In genomic region chr1:39454108-39454782, GRCm38 (mm10) we compare ENCODE assay signal across 10 mouse cellular contexts. TPM values are rescaled to one million over a fixed set of nuclear protein-coding genes. Genes with fewer than 3 reads are reported as not detected.
DNase-seq lines count a peak whose midpoint lies in the region; ATAC-seq and TF ChIP-seq lines count a peak whose summit lies in the region.
"Had no signal": no experiment of that assay in that cellular context is flagged by ENCODE, and none has a peak within 500 bp of the region (broad histone marks: within the 10 kb centered on the region; RNA-seq: fewer than 3 reads in every experiment).

No protein-coding gene starts in this region.

- WGBS in heart, embryonic 14.5 days, result 69% methylated on average over 9 of the region's 9 CpGs

- no peaks in the 10 kb centered on the region for H3K9me3 ChIP-seq in heart, embryonic 14.5 days (ENCODE audit: control insufficient read depth, low read length)

- no peak overlapping the region for H3K4me3 ChIP-seq in heart, embryonic 14.5 days (ENCODE audit: control insufficient read depth in 1 of 2, insufficient read depth in 1 of 2, low read depth in 1 of 2, low read length in 2 of 2)
- H3K4me3 ChIP-seq in brown adipose tissue, adult 24 weeks (ENCODE audit: insufficient read depth, low read depth, low read length), result no peak overlapping the region
- no peak overlapping the region for H3K4me3 ChIP-seq in myocyte

- H3K79me2 ChIP-seq in myocyte (ENCODE audit: control insufficient read depth, insufficient read depth), result peaks cover 7% of the 10 kb centered on the region

- TF ChIP-seq POLR2A in myocyte (IDR thresholded peaks at IDR 0.05; ENCODE audit: insufficient read length, low read depth), result no peak

- no peaks in the 10 kb centered on the region for H3K36me3 ChIP-seq in heart, embryonic 14.5 days (ENCODE audit: control insufficient read depth, insufficient read depth, low read length)
- no peaks in the 10 kb centered on the region for H3K36me3 ChIP-seq in myocyte (ENCODE audit: control insufficient read depth, insufficient read depth)

- H3K4me1 ChIP-seq in heart, embryonic 14.5 days (ENCODE audit: control insufficient read depth in 2 of 2, insufficient read depth in 2 of 2, low read length in 2 of 2), result peaks cover 30 to 59% of the 10 kb centered on the region in 2 experiments
- H3K4me1 ChIP-seq in brown adipose tissue, adult 24 weeks (ENCODE audit: control insufficient read depth, insufficient read depth, insufficient read length, low read length), result peaks cover 24% of the 10 kb centered on the region

- H3ac ChIP-seq in myocyte (ENCODE audit: control insufficient read depth, insufficient read length), result no peak overlapping the region

- H3K27me3 ChIP-seq in heart, embryonic 14.5 days (ENCODE audit: control insufficient read depth, insufficient read depth, low read length), result no peaks in the 10 kb centered on the region
- H3K27me3 ChIP-seq in myocyte (ENCODE audit: control insufficient read depth, insufficient read depth, insufficient read length), result no peaks in the 10 kb centered on the region
- H3K27me3 ChIP-seq: CH12.LX had no signal

- 0 out of 2 replicates have a peak overlapping the region, but pooled peaks have one; percentile 4 for H3K9ac ChIP-seq in heart, embryonic 14.5 days (ENCODE audit: low read length)

- ATAC-seq in heart, embryonic 14.5 days (ENCODE audit: insufficient number of reproducible peaks, insufficient read depth, low FRiP score, low read depth), result no peak
- ATAC-seq: inflammation-experienced regulatory T-cells, adult 6 months had no signal

- no peak for DNase-seq in heart, adult 18-20 months
- peak; percentile 28 for DNase-seq in lung, postnatal 36 days
- DNase-seq in lung, postnatal 14 days, result no peak
- no peak for DNase-seq in urinary bladder, postnatal 36 days (ENCODE audit: low spot score in 2 of 2)

- H3K4me2 ChIP-seq in heart, embryonic 14.5 days (ENCODE audit: low read length), result no peak overlapping the region
- H3K4me2 ChIP-seq in myocyte (ENCODE audit: low read depth), result peak overlapping the region; percentile 69

- peak overlapping the region; percentile 62 to 68 for H3K27ac ChIP-seq in heart, embryonic 14.5 days (replicated peaks in 1 of 2; ENCODE audit: control insufficient read depth in 1 of 2, insufficient read depth in 1 of 2, low read depth in 2 of 2, low read length in 2 of 2)
- peak overlapping the region; percentile 39; the same call in 1 of the 2 replicates for H3K27ac ChIP-seq in brown adipose tissue, adult 24 weeks (replicated peaks; ENCODE audit: low read depth, low read length)
- H3K27ac ChIP-seq: macrophage had no signal

TF ChIP-seq in myocyte, 11 proteins besides CTCF, POLR2A, EP300 and RAD21:
- TF ChIP-seq TCF3 (IDR thresholded peaks at IDR 0.05; ENCODE audit: insufficient read length, low read depth) (no peak), TCF12 (IDR thresholded peaks at IDR 0.05; ENCODE audit: insufficient read depth, poor library complexity, severe bottlenecking) (no peak), MYOG (IDR thresholded peaks at IDR 0.05; ENCODE audit: control insufficient read depth in 1 of 3, insufficient read depth in 1 of 3, insufficient read length in 2 of 3, low read depth in 2 of 3) (no peak), CEBPB (IDR thresholded peaks at IDR 0.05; ENCODE audit: insufficient read depth, poor library complexity, severe bottlenecking) (no peak), SRF (IDR thresholded peaks at IDR 0.05; ENCODE audit: control insufficient read depth, insufficient read length, low read depth) (no peak), E2F4 (IDR thresholded peaks at IDR 0.05; ENCODE audit: insufficient read depth) (no peak), REST (IDR thresholded peaks at IDR 0.05; ENCODE audit: insufficient read depth, insufficient read length) (no peak), USF1 (IDR thresholded peaks at IDR 0.05; ENCODE audit: low read depth) (no peak), MAX (IDR thresholded peaks at IDR 0.05; ENCODE audit: low read depth) (no peak), POLR2AphosphoS2 (IDR thresholded peaks at IDR 0.05; ENCODE audit: insufficient read length, low read depth) (no peak), MYOD1 (IDR thresholded peaks at IDR 0.05; ENCODE audit: control insufficient read depth in 1 of 3, insufficient read length in 2 of 3, low read depth in 2 of 3) (no peak)

RNA-seq across cellular contexts. Expression of gene Tbc1d8, which starts 24.3 kb away (rescaled TPM):
- polyA plus RNA-seq in heart, embryonic 14.5 days (2014; fragmentation: Nextera tagmentation; extraction: Ambion mirVana), result 13.2 and 14.7 TPM in 2 replicates
- 1 to 10 TPM; 4.6 to 6.3 TPM for total RNA-seq in heart, adult 18-20 months (2021)
- 6.7 and 8.5 TPM in 2 replicates for polyA plus RNA-seq in brown adipose tissue, adult 24 weeks (2012; ENCODE audit: insufficient read depth, insufficient read length, missing spikeins)
- 5.8 TPM for polyA plus RNA-seq in myocyte (2012; fragmentation: generic; extraction: Trizol)
